Mouse (Mus musculus) stomach, embryonic 15.5 days (tissue): Measurements from ENCODE around the gene 1700025G04Rik. TPM values are rescaled to one million over a fixed set of nuclear protein-coding genes. Genes with fewer than 3 reads are reported as not detected.

ENCODE experiments used
- ATAC-seq: fragments of 200-750 bp; cut with Nextera tagmentation; 2 replicates; pipeline ENCODE4 v1.8.0; 2017; ENCODE audit warnings: low read depth, moderate number of reproducible peaks, moderate TSS enrichment; ENCODE audit not compliant: insufficient read depth, low FRiP score
- H3K27ac ChIP-seq: fragments of 300-500 bp; sonication (generic); 2 replicates; pipeline ENCODE4 v1.5.1; 2015; ENCODE audit warnings: mild to moderate bottlenecking, inconsistent platforms
- H3K27me3 ChIP-seq: fragments of 300-500 bp; sonication (generic); replicated peaks from 2 replicates; pipeline ENCODE4 v1.6.1; 2015; ENCODE audit warnings: inconsistent platforms
- H3K36me3 ChIP-seq: fragments of 300-500 bp; sonication (generic); 2 replicates; pipeline ENCODE4 v1.6.1; 2015; ENCODE audit warnings: inconsistent platforms
- H3K4me1 ChIP-seq: fragments of 300-500 bp; sonication (generic); 2 replicates; pipeline ENCODE4 v1.6.1; 2015; ENCODE audit warnings: inconsistent platforms
- H3K4me2 ChIP-seq: fragments of 300-500 bp; sonication (generic); 2 replicates; pipeline ENCODE4 v1.6.1; 2015; ENCODE audit warnings: mild to moderate bottlenecking, inconsistent platforms
- H3K4me3 ChIP-seq: fragments of 300-500 bp; sonication (generic); replicated peaks from 2 replicates; pipeline ENCODE4 v1.5.1; 2015; ENCODE audit warnings: inconsistent platforms
- H3K9ac ChIP-seq: fragments of 300-500 bp; sonication (generic); 2 replicates; pipeline ENCODE4 v1.6.1; 2015; ENCODE audit warnings: inconsistent platforms
- H3K9me3 ChIP-seq: fragments of 300-500 bp; sonication (generic); 2 replicates; pipeline ENCODE4 v1.6.1; 2016; ENCODE audit warnings: inconsistent platforms
- WGBS: fragments of 180-500 bp; shearing (Covaris S2); methylation state at CpG from one replicate; pipeline ENCODE4 v1.1.7; 2015; 5-methylcytosine and 5-hydroxymethylcytosine counted together
- polyA plus RNA-seq: library from polyadenylated mRNA; unstranded; fragments of >200 nt; fragmentation: Nextera tagmentation; extraction: Ambion mirVana; gene quantifications from 2 replicates; pipeline ENCODE4 v1.2.1, GENCODE M21; 2015

Gene 1700025G04Rik
- polyA plus RNA-seq, 1 experiment from 2014 or later, result 35.2 TPM

GRCm38 (mm10) chr1:151986024-151986778 lies 103.7 kb downstream of the 1700025G04Rik start:
- Histone ChIP-seq H3K4me1 (no peaks in the 10 kb centered on the region), H3K4me2 (no peak overlapping the region), H3K36me3 (no peaks in the 10 kb centered on the region), H3K27me3 (no peaks in the 10 kb centered on the region), H3K9ac (no peak overlapping the region), H3K27ac (no peak overlapping the region), H3K9me3 (no peaks in the 10 kb centered on the region), H3K4me3 (no peak overlapping the region)
- ATAC-seq, result no peak
- WGBS, result 65% methylated on average over 11 of the region's 11 CpGs

GRCm38 (mm10) chr1:151985056-151985455 lies 104.9 kb downstream of the 1700025G04Rik start:
- no peak overlapping the region for H3K9ac ChIP-seq
- H3K4me2 ChIP-seq, result no peak overlapping the region
- no peaks in the 10 kb centered on the region for H3K27me3 ChIP-seq
- H3K4me3 ChIP-seq, result no peak overlapping the region
- no peak overlapping the region for H3K27ac ChIP-seq
- 81% methylated on average over 1 of the region's 1 CpGs for WGBS
- H3K9me3 ChIP-seq, result no peaks in the 10 kb centered on the region
- H3K36me3 ChIP-seq, result no peaks in the 10 kb centered on the region
- ATAC-seq, result no peak
- no peaks in the 10 kb centered on the region for H3K4me1 ChIP-seq

GRCm38 (mm10) chr1:151983991-151984390 lies 105.9 kb downstream of the 1700025G04Rik start:
- ATAC-seq, result no peak

GRCm38 (mm10) chr1:151980498-151980897 lies 109.4 kb downstream of the 1700025G04Rik start:
- H3K9ac ChIP-seq, result no peak overlapping the region
- H3K4me3 ChIP-seq, result no peak overlapping the region
- H3K27ac ChIP-seq, result no peak overlapping the region
- no peak overlapping the region for H3K4me2 ChIP-seq
- no peaks in the 10 kb centered on the region for H3K4me1 ChIP-seq
- H3K27me3 ChIP-seq, result no peaks in the 10 kb centered on the region
- WGBS, result 71% methylated on average over 7 of the region's 7 CpGs
- H3K36me3 ChIP-seq, result no peaks in the 10 kb centered on the region
- ATAC-seq, result no peak
- H3K9me3 ChIP-seq, result no peaks in the 10 kb centered on the region

More at GRCm38 (mm10) chr1:151983991-151984390, 105.9 kb downstream of the 1700025G04Rik start:
- Histone ChIP-seq H3K9me3 (no peaks in the 10 kb centered on the region), H3K4me2 (no peak overlapping the region), H3K27ac (no peak overlapping the region), H3K4me3 (no peak overlapping the region), H3K9ac (no peak overlapping the region), H3K36me3 (no peaks in the 10 kb centered on the region), H3K27me3 (no peaks in the 10 kb centered on the region), H3K4me1 (no peaks in the 10 kb centered on the region)
- 47% methylated on average over 4 of the region's 4 CpGs for WGBS

GRCm38 (mm10) chr1:151979803-151980456 lies 110.0 kb downstream of the 1700025G04Rik start:
- H3K9me3 ChIP-seq, result no peaks in the 10 kb centered on the region
- ATAC-seq, result no peak
- no peak overlapping the region for H3K27ac ChIP-seq
- no peaks in the 10 kb centered on the region for H3K4me1 ChIP-seq
- no peak overlapping the region for H3K4me2 ChIP-seq
- H3K4me3 ChIP-seq, result no peak overlapping the region
- H3K27me3 ChIP-seq, result no peaks in the 10 kb centered on the region
- 71% methylated on average over 13 of the region's 13 CpGs for WGBS
- no peak overlapping the region for H3K9ac ChIP-seq
- no peaks in the 10 kb centered on the region for H3K36me3 ChIP-seq

GRCm38 (mm10) chr1:151978751-151979150 lies 111.2 kb downstream of the 1700025G04Rik start:
- 84% methylated on average over 15 of the region's 15 CpGs for WGBS

GRCm38 (mm10) chr1:151977596-151977995 lies 112.3 kb downstream of the 1700025G04Rik start:
- Histone ChIP-seq H3K9ac (no peak overlapping the region), H3K27ac (no peak overlapping the region), H3K9me3 (no peaks in the 10 kb centered on the region), H3K4me2 (no peak overlapping the region), H3K27me3 (no peaks in the 10 kb centered on the region), H3K4me1 (no peaks in the 10 kb centered on the region), H3K36me3 (no peaks in the 10 kb centered on the region), H3K4me3 (no peak overlapping the region)
- no peak for ATAC-seq
- WGBS, result 70% methylated on average over 5 of the region's 5 CpGs

More at GRCm38 (mm10) chr1:151978751-151979150, 111.2 kb downstream of the 1700025G04Rik start:
- H3K36me3 ChIP-seq, result no peaks in the 10 kb centered on the region
- no peak overlapping the region for H3K27ac ChIP-seq
- ATAC-seq, result no peak
- no peak overlapping the region for H3K4me2 ChIP-seq
- H3K27me3 ChIP-seq, result no peaks in the 10 kb centered on the region
- no peak overlapping the region for H3K9ac ChIP-seq
- no peaks in the 10 kb centered on the region for H3K9me3 ChIP-seq
- no peaks in the 10 kb centered on the region for H3K4me1 ChIP-seq
- H3K4me3 ChIP-seq, result no peak overlapping the region

GRCm38 (mm10) chr1:151976850-151977249 lies 113.1 kb downstream of the 1700025G04Rik start:
- no peak overlapping the region for H3K4me2 ChIP-seq
- no peaks in the 10 kb centered on the region for H3K4me1 ChIP-seq
- WGBS, result 66% methylated on average over 3 of the region's 3 CpGs
- ATAC-seq, result no peak
- no peaks in the 10 kb centered on the region for H3K27me3 ChIP-seq
- H3K36me3 ChIP-seq, result no peaks in the 10 kb centered on the region
- H3K9me3 ChIP-seq, result no peaks in the 10 kb centered on the region
- H3K4me3 ChIP-seq, result no peak overlapping the region
- H3K9ac ChIP-seq, result no peak overlapping the region
- H3K27ac ChIP-seq, result no peak overlapping the region

- no peaks in the 10 kb centered on the region for H3K36me3 ChIP-seq
- no peak overlapping the region for H3K4me2 ChIP-seq
- H3K27ac ChIP-seq, result no peak overlapping the region
- no peaks in the 10 kb centered on the region for H3K27me3 ChIP-seq
- H3K4me1 ChIP-seq, result no peaks in the 10 kb centered on the region
- H3K4me3 ChIP-seq, result no peak overlapping the region
- no peak for ATAC-seq
- 78% methylated on average over 17 of the region's 17 CpGs for WGBS
- H3K9me3 ChIP-seq, result no peaks in the 10 kb centered on the region
- no peak overlapping the region for H3K9ac ChIP-seq
These were observed 114.2 kb downstream of the 1700025G04Rik start for GRCm38 (mm10) chr1:151975418-151976379.

GRCm38 (mm10) chr1:151974887-151975286 lies 115.0 kb downstream of the 1700025G04Rik start:
- ATAC-seq, result no peak
- H3K27ac ChIP-seq, result no peak overlapping the region

GRCm38 (mm10) chr1:151974424-151974823 lies 115.5 kb downstream of the 1700025G04Rik start:
- no peak overlapping the region for H3K27ac ChIP-seq
- H3K9me3 ChIP-seq, result no peaks in the 10 kb centered on the region
- WGBS, result 87% methylated on average over 7 of the region's 7 CpGs
- no peak overlapping the region for H3K4me3 ChIP-seq
- H3K4me1 ChIP-seq, result no peaks in the 10 kb centered on the region
- H3K27me3 ChIP-seq, result no peaks in the 10 kb centered on the region
- H3K36me3 ChIP-seq, result no peaks in the 10 kb centered on the region
- no peak overlapping the region for H3K4me2 ChIP-seq
- ATAC-seq, result no peak
- H3K9ac ChIP-seq, result no peak overlapping the region

More at GRCm38 (mm10) chr1:151974887-151975286, 115.0 kb downstream of the 1700025G04Rik start:
- Histone ChIP-seq H3K9me3 (no peaks in the 10 kb centered on the region), H3K27me3 (no peaks in the 10 kb centered on the region), H3K4me1 (no peaks in the 10 kb centered on the region), H3K4me3 (no peak overlapping the region), H3K4me2 (no peak overlapping the region), H3K36me3 (no peaks in the 10 kb centered on the region), H3K9ac (no peak overlapping the region)
- WGBS, result 61% methylated on average over 8 of the region's 8 CpGs
